Mouse (Mus musculus): ENCODE measurements at regions not wholly inside any gene's neighbourhood (a gene's known extent, or its start where the extent isn't known, plus 50 kb on each side); places are given as distances from the start of the nearest gene placed in this dataset.

GRCm38 (mm10) chr4:110125067-110125784, 147.4 kb downstream of the Dmrta2 start:
- no peak for DNase-seq (ENCODE audit: low spot score)

DNA sequence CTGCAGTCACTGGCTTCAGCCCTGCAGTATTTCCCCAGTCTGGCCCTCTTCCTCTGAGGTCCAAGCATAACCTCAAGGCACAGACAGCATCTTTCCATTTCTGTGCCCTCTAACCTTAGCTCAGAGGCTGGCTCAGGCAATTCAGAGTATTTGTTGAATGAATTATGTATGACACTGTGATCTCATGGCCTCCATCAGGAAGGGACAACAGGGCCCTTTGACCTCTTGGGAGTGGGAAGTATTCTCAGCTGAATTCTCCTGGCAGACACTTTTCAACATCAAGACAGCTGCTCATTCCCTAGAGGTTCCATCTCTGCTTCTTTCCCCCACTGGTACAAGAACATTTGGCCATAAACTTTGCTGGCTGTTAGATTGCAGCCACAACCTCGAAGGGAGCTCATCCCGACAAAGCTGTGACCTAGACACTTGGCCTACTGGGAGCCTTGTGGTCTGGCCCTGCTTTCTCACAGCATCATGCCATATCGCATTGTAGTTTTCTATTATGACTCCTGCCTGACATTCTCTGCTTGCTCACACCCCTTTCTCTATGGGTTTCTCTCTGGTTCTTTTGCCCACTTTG, 150.2 kb downstream of the Dmrta2 start:
- DNase-seq (ENCODE audit: low spot score): no peak

GRCm38 (mm10) chr4:110128918-110129317, 151.1 kb downstream of the Dmrta2 start:
- DNase-seq (ENCODE audit: low spot score): peak; percentile 5

DNA sequence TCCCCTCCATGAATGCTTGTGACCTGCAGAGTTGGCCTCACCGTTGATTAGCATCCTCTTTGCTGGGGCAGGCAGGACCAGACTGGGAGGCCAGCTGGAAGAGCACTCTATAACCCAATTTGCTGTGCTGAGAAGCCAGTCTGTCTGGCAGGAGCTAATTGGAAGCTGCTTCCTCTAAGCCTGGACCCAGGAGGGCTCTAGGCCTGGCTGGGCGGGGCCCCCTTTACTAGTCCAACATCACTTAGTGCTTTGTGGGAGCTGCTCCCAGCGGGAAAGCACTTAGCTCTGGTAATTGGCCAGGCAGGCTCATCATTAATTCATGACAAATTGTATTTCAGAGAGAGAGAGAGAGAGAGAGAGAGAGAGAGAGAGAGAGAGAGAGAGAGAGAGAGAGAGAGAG, 151.7 kb downstream of the Dmrta2 start:
- DNase-seq (ENCODE audit: low spot score): no peak

DNA sequence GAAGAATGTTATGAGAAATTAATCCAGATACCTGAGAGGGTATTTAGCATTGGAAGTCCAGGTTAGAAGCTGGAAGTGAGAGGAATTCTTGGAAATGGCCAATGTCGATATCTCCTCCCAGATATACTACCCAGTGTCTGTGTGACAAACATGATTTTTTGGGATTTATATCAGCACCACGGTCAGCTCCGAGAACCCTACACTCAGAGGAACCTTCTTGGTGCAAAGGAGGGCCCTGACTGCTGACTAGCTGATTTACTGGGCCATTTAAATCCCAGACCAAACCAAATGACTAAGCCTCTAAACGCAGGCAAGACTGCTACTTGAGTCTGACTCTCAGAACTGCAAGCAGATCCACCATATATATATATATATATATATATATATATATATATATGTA, 154.2 kb downstream of the Dmrta2 start:
- no peak for DNase-seq (ENCODE audit: low spot score)

- no peak for DNase-seq (ENCODE audit: low spot score)
Observed at GRCm38 (mm10) chr4:110134036-110134435, 156.2 kb downstream of the Dmrta2 start.

GRCm38 (mm10) chr4:110145229-110145628, 167.4 kb downstream of the Dmrta2 start:
- DNase-seq (ENCODE audit: low spot score): no peak

- no peak for DNase-seq (ENCODE audit: low spot score)
Observed at GRCm38 (mm10) chr4:110152103-110152946, 174.5 kb downstream of the Dmrta2 start.
